In genomic region chr1:152106136-152106535, GRCm38 (mm10) we compare ENCODE assay signal across 9 mouse cellular contexts.
"Had no signal": no experiment of that assay in that cellular context is flagged by ENCODE, and none has a peak within 500 bp of the region (broad histone marks: within the 10 kb centered on the region; RNA-seq: fewer than 3 reads in every experiment).

No protein-coding gene starts in this region.

- ATAC-seq: lung, postnatal 0 days had no signal

- DNase-seq: kidney, postnatal 10 days; kidney, postnatal 4 days; lung, adult 2 months; lung, postnatal 36 days; right cerebral cortex, postnatal 14 days; thymus, postnatal 4 days had no signal

- H3K27me3 ChIP-seq: liver, embryonic 15.5 days; midbrain, embryonic 12.5 days had no signal
